Mouse (Mus musculus) erythroblast, embryonic 14.5 days (primary cell): ENCODE results near the gene Cdc42ep4.

Experiments used
- GATA1 ChIP-seq: IDR thresholded peaks from 2 replicates; pipeline ENCODE4 v1.6.1; 2012; ENCODE audit warnings: low read length, inconsistent platforms, mixed read lengths
- TAL1 ChIP-seq: IDR thresholded peaks from 3 replicates; pipeline ENCODE4 v1.6.1; 2012; ENCODE audit warnings: low read length, inconsistent platforms, mixed read lengths

GRCm38 (mm10) chr11:113705966-113706652 is 45.6 kb downstream of the Cdc42ep4 start:
- TF ChIP-seq GATA1 = no peak
- no peak for TF ChIP-seq TAL1
